Comparison of ENCODE assay signal across 18 mouse cellular contexts in the genomic region with DNA sequence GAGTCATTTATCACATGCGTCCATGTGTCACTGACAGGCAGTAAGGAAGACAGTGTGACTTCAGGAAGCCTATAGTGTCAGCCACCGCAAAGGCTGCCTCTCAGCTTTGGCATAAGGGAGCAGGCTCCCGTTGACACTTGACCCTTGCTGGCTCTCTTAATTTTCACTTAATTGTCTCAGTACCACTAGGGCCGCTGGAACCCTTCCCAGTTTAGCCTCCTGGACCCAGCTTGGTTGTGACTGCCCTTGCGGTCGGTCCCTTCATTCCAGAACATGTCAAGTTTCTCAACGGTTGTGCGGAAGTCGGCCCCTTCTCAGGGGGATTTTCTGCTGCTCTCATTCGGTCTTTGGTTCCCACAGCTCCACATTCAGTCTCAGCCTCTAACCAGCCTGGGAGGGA.
"Had no signal": no experiment of that assay in that cellular context is flagged by ENCODE, and none has a peak within 500 bp of the region (broad histone marks: within the 10 kb centered on the region; RNA-seq: fewer than 3 reads in every experiment).

No protein-coding gene starts in this region.

- H3K9ac ChIP-seq: liver, embryonic 14.5 days; lung, embryonic 14.5 days; midbrain, embryonic 12.5 days; neural tube, embryonic 13.5 days; neural tube, embryonic 15.5 days had no signal

- H3K9me3 ChIP-seq: midbrain, embryonic 10.5 days; midbrain, embryonic 12.5 days; neural tube, embryonic 13.5 days; neural tube, embryonic 15.5 days had no signal

- H3K36me3 ChIP-seq: midbrain, embryonic 10.5 days; midbrain, embryonic 12.5 days; neural tube, embryonic 13.5 days; neural tube, embryonic 15.5 days had no signal

- H3K4me3 ChIP-seq: midbrain, embryonic 10.5 days; midbrain, embryonic 12.5 days; myocyte; neural tube, embryonic 13.5 days; neural tube, embryonic 15.5 days had no signal

- DNase-seq: lung, embryonic 14.5 days; lung, postnatal 36 days; midbrain, embryonic 14.5 days; retina, postnatal 1 day; right cerebral cortex, adult 18-20 months; right cerebral cortex, postnatal 25 days; right cerebral cortex, postnatal 4 days; spleen, adult 18-20 months; thymus, adult 18-20 months; thymus, postnatal 14 days; thymus, postnatal 36 days had no signal

- ATAC-seq: midbrain, embryonic 16.5 days had no signal

- H3K4me2 ChIP-seq: lung, embryonic 14.5 days; midbrain, embryonic 12.5 days; neural tube, embryonic 13.5 days; neural tube, embryonic 15.5 days had no signal

- H3K27me3 ChIP-seq: neural tube, embryonic 13.5 days had no signal

- H3K27ac ChIP-seq: liver, embryonic 14.5 days; midbrain, embryonic 10.5 days; midbrain, embryonic 12.5 days; neural tube, embryonic 13.5 days; neural tube, embryonic 15.5 days had no signal
